Mouse (Mus musculus) urinary bladder, postnatal 14 days (tissue): ENCODE measurements around the gene Slc20a1.

ENCODE experiments used
- DNase-seq: peaks from one replicate; pipeline ENCODE4 v3.0.0; 2021; ENCODE audit warnings: low spot score

The Slc20a1 gene

DNA sequence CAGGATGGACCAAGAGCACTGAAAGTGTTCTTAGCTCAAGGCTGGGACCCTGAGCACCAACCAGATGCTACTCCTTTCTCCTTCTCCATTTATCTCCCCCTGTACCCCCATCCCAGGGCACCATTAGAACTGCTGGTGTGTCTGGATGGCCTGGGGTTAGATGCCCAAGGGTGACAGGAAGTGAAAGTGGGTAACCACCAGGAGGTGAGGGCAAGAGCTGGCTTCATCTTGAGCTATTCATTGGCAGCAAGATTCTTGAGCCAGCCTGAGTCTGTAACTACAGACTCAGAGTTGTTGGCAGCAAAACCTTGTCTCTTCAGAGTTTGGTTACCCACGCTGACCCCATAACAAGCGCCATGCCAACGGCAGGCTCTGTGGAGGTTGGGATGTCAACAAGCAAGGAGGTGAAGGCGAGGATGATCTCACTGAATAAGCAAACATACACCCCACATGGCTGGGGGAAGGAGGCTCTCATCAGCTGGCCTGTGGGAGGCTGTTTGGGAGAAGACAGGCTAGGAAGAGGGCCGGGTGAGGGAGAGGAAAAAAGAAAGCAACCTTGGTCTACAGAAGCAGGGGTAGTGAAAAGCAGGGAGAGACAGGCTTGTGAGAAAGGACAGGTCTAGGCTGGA, 12.2 kb upstream of the Slc20a1 start:
- DNase-seq, result no peak

DNA sequence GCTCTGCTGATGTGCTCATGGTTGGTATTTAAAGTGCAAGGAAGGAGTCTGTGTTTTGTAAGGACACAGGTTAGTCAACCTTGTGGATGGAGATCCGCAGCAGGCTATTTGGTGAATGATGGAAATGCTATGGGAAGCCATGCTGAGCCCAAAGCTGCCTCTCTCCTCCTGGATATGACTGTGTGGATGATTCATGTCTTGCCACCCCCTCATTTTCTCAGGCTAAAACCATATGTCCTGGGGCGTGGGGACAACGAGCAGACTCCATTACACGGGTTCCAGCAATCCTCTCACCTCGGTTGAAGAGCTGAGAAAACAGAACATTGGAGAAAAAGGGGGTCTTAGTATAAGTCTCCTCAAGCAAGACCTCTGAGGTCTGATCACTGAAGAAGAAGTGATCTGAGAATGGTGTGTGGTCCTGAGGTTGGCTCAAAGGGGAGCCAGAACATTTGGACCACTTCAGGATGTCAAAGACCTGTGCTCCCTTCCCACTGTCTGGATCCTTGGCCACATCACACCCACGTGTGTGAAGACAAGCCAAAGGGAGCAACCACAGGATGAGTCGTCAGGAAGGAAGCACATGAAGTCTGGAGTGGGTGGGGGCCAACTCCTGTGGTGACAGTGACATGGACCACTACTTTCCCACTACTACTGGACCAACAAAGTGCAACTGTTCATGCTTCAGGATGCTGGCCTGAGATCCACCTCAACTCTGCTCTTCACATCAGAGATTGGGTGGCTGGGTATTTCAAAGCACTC, 6.0 kb upstream of the Slc20a1 start:
- DNase-seq, result no peak

- no peak for DNase-seq
Measured at GRCm38 (mm10) chr2:129196317-129196716, 2.2 kb upstream of the Slc20a1 start.

GRCm38 (mm10) chr2:129197197-129197596, 1.4 kb upstream of the Slc20a1 start:
- no peak for DNase-seq

DNA sequence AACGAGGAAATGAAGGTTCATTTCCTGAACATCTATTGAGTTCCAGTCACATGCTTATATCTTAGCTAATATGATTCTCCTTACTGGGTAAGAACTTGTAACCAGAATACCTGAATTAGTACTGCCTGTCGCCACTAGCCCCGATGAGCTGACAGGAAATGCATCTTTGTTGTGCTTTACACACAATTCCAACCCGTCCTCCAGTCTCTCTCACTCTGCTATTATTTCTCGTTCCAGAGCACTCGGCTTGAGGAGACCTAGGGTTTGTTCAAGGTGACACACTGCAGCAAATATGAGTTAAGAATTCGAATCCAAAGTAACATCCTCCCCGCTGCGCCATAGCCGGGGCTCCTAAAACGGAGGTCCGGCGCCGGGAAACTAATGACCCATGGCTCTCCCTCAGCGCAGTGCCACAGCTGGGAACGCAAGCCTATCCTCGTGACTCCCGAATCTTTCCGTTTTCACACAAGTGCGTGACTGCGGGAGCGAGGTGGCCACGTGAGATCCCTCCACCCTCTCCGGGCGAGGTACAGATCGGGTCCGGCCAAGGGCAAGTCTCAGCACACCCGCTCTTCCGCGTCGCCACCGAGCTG, 625 bp upstream of the Slc20a1 start:
- DNase-seq, result no peak

- DNase-seq, result no peak
Measured at GRCm38 (mm10) chr2:129199328-129200085, 943 bp downstream of the Slc20a1 start.

DNA sequence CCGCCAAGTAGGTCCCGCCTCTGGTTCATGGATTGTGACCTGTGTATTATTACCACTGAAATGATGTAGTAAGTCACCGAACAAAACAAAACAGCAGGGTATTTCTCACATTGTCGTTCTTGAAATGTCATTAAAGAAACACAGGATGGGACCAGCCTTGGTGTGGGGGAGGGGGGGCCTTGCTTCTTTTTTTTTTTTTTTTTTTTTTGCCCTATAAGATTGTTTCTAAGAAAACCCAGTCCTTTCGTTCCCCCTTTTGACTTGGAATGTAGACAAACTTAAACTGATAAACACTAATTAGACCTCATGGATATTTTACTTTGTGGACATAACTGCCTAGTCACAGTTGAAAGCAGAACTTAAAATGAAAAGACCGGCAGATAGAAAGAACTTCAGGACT, 6.4 kb downstream of the Slc20a1 start:
- DNase-seq, result no peak

- no peak for DNase-seq
Measured at GRCm38 (mm10) chr2:129206824-129207223, 8.3 kb downstream of the Slc20a1 start.

DNA sequence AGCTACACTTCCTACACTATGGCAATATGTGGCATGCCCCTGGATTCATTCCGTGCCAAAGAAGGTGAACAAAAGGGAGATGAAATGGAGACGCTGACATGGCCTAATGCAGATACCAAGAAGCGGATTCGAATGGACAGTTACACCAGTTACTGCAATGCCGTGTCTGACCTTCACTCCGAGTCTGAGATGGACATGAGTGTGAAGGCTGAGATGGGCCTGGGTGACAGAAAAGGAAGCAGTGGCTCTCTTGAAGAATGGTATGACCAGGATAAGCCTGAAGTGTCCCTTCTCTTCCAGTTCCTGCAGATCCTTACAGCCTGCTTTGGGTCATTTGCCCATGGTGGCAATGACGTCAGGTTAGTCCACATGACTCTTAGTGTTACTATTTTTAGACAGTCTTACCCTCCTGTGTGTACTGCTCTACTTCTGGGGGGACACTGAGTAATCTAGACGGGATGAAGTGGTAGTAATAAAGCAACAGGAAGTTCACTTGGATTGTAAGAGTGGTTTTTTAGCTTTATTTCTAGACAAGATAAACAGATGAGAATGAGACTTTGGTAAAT, 9.7 kb downstream of the Slc20a1 start:
- no peak for DNase-seq

DNA sequence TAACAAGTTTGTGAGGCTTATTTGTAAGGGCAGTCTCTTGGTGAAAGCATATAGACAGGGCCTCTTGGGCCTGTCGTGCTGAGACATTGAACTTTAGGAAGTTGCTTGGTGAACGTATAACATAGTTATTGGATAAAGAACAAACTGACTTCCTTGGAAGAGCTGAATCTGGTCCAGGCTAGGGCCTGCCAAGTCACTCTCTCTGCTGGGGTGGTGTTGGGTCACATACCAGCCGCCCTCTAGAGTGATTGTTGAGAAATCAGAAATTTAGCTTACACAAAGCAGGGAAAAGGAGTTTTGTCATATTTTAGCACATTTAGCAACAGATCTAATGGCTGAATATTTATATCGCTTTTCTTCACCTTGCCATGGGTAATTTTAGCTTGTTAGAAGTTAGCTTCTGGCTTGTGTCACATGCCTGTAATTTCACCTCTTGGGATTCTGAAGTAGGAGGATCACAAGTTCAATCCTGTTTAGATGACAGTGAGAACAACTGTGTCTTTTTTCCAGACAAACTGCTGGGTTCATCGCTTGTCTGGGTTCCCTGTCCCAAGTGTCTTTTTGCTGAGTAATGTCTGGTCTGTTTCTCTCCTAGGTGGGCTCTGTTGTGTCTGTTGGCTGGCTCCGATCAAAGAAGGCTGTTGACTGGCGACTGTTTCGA, 11.7 kb downstream of the Slc20a1 start:
- DNase-seq, result no peak

DNA sequence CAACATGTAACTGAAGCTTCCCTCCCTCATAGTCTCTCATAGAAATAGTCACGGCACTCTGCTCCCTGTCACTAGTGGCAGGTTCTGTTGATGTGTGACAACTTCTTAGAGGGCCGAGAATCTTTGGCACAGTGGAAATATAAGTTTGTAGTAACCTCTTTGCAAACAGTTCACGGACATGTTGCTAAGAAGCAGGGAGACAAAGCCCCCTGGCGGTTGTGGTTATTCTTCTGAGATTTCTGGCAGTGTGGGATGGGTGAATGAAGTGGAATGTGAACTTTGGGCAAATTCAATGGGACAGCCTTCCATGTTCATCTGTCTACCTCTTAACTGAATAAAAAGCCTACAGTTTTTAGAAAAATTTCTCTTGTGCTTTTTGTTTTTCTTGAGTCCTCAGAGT, 12.7 kb downstream of the Slc20a1 start:
- no peak for DNase-seq

- no peak for DNase-seq
Measured at GRCm38 (mm10) chr2:129211957-129212356, 13.4 kb downstream of the Slc20a1 start.

- DNase-seq, result no peak
Measured at GRCm38 (mm10) chr2:129212566-129212965, 14.0 kb downstream of the Slc20a1 start.

- DNase-seq, result no peak
Measured at GRCm38 (mm10) chr2:129214774-129215173, 16.2 kb downstream of the Slc20a1 start.

DNA sequence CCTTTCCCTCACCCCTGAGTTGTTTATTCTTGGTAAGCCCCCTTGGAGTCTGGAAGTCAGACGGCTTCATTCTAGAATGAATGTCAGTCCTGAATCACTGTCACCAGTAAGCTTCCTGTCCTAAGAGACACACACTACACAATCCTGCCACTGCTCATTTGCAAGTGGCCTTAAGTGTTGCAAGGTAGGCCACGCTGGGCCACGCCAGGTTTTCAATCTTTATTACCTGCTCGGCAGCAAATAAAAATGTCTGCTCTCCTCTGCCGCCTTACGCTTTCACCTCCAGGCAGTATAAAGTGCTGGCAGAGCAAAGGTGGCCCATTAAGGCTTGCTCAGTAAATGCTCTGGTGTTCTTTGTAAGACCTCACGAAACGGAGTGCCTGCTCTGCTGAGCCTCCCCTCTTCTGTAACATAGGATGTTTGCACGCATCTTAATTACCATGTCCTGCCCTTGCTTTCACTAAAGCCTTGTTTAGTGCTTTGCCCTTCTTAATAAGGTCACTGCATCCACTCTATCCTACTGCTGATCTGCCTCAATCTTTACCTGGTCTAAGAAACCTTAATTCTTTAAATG, 19.1 kb downstream of the Slc20a1 start:
- no peak for DNase-seq

- no peak for DNase-seq
Measured at GRCm38 (mm10) chr2:129218537-129219105, 20.1 kb downstream of the Slc20a1 start.

DNA sequence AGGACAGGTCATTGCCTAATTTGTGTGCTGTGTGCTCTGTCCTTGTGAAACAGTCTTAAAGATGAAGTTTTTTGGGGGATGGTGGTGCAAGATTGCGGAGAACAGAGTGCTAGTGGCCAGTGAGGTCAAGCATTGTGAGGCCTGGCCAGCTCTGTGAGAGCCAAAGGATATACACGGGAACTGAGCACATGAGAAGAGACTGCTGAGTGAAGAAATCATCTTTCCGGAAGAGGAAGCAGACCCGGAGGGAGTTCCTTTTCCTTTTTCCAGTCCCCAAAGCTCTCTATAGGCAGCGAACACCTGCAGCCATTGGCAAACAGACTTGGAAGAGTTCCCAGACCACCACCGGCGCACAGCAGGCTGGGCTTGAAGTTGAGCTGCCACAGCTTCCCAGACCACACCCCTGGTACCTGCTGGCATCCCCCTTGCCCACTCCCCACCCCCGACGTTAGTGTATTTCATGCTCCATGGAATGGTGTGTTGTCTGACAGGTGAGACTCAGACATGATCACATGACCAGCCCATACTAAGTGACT, 22.6 kb downstream of the Slc20a1 start:
- DNase-seq, result no peak

DNA sequence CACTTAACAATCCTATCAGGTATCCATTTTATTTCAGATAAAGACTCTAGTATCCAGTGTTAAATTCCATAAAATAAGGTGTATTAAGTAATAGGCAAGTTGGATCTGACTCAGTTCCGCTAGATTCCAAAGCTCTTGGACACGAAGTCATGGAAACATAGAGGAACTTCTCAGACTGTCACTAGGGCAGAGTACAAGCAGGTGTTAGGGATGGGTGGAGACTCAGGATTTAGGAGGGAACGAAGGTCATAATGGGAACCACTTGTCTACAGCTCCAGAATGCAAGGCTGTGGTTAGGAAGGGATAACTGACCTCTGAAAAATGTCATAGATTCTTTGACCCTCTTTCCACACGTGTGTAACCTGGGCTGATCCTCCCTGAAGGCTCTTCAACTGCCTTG, 25.6 kb downstream of the Slc20a1 start:
- no peak for DNase-seq

- DNase-seq, result no peak
Measured at GRCm38 (mm10) chr2:129225251-129225819, 26.8 kb downstream of the Slc20a1 start.

DNA sequence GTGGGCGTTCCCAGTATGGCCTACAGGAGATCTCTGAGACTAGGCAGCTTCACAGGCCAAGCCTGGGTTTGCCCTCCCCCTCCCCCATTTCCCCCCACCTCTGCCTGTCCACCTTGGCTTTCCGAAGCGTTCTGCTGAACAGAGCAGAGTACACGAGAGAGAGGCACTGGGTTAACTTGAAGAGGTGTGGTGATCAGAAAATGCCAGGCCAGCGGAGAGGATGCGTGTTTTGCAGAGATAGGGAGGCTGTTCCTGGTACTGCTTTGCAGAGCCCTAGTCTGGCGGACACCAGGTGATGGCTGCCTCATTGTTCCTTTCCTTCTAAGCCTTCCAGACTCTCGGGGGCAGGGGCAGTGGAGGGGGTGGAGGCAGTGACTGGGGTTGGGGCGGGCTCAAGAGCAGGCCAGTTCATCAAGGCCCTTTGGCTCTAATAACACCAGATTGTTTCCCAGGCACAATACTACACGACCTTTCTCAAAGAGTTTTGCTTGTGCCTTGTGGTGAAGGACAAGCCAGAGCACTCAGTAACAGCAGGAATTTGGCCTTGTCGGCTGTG, 27.8 kb downstream of the Slc20a1 start:
- no peak for DNase-seq
